Mouse (Mus musculus): ENCODE results near the gene Zfhx2.

Zfhx2 gene

DNA sequence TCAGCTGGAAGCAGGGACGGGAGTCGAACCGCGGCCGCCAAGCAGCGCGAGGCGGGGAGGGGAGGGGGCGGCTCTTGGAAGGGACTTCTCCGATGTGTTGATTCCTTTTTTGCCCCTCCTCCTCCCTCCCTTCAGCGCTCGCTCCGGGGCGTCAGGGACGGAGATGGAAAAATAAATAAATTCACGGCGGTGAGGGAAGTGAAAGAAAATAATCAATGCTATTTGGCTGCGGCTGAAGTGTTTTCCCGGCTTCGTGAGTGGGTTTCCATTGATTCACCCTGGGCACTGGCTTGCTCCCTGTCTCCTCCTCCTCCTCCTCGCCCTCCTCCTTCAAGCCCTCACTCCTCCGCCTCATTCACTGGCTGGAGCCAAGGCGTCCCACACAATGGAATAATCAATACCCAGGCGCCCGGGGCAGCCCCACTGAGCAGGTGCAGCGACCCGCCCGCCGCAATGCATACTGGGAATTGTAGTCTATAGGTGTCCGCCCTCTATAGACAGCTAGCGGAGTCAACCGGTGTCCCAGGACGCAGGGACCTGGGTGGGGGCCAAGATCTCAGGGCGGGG lies at the start of gene Zfhx2:
Gene Zfhx2, minus strand, starts transcription at position 314 of the 567 bp plus-strand sequence.
- DNase-seq (ENCODE audit: low read depth), result peak; percentile 85

DNA sequence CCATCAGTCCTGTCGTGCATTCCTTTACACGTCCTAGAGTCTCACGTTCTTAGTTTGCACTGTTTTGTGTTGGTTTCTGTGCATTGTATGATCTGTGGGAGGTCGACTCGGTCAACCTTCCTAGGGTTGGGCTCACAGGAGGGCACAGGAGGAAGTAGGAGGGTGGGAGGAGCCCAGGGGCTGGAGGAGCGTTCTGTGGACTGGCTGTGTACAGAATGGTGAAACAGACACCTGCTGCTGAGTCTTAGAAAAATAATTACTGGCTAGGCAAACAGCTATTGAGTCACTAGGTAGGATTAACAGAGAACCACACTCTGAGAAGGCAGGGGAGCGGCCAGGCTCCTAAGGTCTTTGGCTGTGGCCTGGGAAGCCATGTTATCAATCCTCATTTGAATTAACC lies 47.2 kb upstream of the Zfhx2 start:
- DNase-seq (ENCODE audit: low read depth), result no peak

DNA sequence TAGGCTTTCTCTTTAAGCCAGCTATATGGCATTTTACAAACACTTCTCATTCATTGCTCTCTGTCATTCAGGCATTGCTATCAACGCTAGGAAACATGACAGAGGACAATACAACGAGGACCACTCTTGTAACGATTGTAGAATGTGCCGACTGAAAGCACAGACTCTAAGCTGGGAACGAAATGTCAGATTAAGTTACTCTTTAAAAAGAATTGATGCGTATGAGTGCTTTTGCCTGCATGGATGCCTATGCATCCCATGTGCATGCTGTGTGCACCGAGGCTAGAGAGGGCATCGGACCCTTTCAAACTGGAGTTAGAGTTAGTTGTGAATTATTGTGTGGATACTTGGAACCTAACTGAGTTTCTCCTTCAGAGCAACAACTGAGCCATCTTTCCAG lies 43.6 kb upstream of the Zfhx2 start:
- DNase-seq (ENCODE audit: low read depth), result no peak

DNA sequence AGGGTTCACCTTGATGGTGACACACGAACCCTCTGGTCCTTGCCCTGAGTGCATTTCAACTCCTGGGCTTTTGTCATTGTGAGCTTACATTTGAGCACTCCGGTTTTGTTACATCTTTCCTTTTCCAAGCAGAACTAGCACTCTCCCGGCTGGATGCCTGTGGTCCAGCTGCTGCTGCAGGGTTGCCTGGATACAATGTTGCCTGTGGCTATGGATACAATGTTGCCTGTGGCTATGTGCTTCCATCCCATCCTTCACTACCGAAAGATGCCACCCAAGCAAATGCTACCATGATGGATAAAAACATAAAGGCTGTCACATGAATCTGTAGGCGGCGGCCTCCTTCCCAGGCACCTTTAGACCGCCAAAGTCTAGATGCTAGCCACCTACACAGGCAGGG lies 34.4 kb upstream of the Zfhx2 start:
- no peak for DNase-seq (ENCODE audit: low read depth)

DNA sequence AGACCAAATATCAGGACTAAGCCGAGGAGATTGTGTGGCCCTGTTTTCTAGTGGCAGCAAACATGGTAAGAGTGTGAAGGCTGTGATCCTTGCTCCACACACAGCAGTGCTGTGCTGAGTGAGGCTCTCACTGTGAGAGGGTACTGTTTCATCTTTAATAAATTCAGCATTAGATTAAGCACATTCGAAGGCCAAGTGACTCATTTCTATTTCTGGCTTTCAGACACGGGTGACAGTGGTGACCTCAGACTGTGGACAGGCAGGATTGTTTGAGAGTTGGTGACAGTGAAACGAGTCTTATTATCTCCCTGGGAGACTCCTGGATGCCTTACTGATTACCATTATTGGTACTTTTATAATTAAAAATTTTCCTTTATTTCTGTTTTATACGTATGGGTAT lies 33.6 kb upstream of the Zfhx2 start:
- no peak for DNase-seq (ENCODE audit: low read depth)

DNA sequence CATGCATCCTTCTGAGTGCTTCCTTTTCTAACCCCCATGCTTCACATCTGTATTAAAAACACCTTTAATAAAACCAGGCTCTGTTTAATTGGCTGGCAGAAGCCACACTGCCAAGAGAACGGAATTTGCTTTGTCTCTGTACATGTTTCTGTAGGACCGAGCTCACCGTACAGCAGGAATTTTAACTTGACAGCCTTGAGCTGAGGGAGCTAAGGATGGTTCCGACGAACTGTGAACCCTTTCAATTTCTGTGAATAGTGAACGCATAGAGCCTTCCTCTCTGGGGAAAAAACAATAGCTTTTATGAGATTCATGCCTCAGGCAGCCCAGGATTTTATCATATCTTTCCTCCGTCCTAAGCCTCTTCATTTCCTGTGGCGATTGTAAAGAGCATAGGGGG lies 30.2 kb upstream of the Zfhx2 start:
- DNase-seq (ENCODE audit: low read depth), result no peak

DNA sequence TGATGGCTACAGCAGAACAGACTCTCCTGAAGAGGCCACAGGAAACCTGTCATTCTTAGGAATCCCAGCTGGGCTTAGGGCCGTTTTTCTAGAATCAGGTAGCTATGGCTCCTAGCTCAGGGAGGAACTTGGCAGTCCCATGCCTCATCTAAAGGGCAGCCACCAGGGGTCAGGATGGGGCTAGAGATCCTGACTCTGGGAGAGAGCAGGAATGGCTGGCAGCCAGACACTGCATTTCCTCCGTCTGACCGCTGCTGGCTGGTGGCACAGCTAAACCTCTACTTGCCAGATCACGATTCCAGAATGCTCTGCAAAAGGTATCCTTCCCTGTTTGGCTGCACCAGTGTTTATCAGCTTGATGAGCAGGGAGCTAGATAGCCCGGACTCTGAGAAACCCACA lies 29.8 kb upstream of the Zfhx2 start:
- no peak for DNase-seq (ENCODE audit: low read depth)

DNA sequence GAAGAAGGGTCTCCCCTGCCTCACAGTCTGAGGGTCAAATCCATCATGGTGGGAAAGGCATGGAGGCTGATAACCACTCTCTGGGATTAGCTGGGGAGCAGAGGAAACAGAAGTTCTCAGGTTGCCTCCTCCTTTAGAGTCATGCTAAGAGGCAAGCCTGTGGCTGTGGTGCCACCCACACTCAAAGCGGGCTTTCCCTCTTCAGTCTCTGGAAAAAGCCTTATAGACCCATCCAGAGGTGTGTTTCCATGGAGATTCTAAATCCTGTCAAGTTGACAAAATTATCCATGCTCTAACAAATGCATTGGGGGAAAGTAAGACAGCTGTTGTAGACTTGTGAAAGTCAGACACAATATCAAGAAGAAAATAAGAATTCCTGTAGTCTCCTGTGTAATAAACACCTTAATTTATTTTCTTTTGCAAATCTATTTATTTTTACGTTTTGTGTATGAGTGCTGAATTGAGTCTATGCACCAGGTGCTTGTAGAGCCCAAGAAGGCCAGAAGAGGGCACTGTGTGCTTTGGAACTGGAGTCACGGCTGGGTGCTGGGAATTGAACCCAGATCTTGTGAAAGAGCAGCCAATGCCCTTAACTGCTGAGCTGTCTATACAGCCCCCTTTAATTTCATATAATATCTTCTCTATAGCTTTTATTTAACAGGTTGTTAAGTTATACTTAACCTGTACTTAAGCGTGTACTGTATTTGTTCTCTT lies 27.5 kb upstream of the Zfhx2 start:
- no peak for DNase-seq (ENCODE audit: low read depth)

DNA sequence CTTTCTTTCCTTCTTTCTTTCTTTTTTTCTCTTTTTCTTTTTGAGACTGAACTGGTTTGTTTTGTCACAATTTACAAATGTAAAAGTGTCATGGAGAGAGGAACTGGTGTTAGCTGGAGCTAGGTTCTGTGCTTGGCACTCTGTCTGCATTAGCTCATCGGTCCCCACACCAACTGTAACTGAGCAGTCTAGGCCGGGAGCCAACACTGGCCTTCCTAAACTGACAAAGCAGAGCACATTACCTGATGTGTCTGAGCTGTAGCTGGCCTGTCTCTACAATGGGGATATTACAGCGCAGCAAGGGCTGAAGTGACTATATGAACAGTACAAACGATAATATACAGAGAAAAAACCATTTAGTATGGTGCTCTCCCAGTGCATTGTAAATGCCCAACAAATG lies 26.7 kb upstream of the Zfhx2 start:
- DNase-seq (ENCODE audit: low read depth), result no peak

DNA sequence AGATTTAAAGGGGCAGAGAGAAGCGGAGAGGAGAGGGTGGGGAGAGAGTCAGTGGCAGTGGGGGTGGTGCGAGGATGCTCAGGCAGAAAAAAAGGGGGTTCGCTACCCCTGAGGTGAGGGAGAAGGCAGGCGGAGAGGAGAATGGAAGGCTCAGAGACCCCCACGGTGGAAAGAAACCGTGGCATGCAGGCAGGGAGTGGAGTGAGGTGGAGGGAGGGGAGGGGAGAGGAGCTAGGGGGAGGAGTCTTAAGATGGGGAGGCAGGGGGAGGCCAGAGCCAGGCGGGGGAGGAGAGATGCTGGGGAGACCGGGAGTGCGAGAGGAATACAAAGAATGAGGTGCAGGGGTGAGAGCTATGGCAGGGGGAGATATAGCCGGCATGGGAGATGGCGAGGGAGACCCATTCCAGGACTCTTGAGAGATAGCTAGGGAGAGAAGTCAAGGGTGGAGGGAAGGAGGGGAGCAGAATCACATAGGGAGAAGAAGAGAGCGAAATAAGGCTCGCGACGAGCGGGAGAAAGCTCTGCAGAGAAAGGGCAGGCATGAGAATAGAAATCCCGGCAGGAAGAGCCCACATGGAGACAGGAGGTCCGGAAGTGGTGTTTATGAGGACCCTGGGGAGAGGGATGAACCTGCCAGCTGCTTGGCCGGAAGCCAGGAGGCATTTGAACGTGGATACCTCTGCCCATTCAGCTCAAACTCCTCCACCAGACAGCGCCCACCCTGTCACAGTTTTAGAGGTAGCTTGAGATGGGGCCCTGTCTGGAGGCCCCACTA lies 24.5 kb upstream of the Zfhx2 start, which contains the start of gene Jph4:
Gene Jph4, minus strand, starts transcription at position 511 of the 776 bp plus-strand sequence.
- no peak for DNase-seq (ENCODE audit: low read depth)

DNA sequence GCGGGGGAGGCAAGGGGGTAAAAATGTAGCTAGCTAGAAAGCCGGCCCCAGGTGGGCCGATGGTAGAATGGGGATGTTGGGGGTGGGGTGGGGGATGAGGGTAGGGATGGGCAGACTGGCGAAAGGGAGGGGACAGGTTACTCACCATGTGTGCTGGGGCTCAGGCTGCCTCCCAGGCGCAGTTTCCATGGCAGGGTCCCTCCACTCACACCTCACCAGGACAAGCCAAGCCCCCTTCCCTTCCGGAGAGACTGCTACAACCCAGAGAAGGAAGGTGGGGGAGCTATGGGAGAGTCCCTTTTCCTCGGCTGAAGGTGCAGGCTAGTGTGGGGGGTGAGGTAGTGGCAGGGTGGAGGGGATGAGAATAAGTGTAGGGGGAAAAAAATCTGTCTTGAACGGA lies 23.7 kb upstream of the Zfhx2 start:
- DNase-seq (ENCODE audit: low read depth), result no peak

DNA sequence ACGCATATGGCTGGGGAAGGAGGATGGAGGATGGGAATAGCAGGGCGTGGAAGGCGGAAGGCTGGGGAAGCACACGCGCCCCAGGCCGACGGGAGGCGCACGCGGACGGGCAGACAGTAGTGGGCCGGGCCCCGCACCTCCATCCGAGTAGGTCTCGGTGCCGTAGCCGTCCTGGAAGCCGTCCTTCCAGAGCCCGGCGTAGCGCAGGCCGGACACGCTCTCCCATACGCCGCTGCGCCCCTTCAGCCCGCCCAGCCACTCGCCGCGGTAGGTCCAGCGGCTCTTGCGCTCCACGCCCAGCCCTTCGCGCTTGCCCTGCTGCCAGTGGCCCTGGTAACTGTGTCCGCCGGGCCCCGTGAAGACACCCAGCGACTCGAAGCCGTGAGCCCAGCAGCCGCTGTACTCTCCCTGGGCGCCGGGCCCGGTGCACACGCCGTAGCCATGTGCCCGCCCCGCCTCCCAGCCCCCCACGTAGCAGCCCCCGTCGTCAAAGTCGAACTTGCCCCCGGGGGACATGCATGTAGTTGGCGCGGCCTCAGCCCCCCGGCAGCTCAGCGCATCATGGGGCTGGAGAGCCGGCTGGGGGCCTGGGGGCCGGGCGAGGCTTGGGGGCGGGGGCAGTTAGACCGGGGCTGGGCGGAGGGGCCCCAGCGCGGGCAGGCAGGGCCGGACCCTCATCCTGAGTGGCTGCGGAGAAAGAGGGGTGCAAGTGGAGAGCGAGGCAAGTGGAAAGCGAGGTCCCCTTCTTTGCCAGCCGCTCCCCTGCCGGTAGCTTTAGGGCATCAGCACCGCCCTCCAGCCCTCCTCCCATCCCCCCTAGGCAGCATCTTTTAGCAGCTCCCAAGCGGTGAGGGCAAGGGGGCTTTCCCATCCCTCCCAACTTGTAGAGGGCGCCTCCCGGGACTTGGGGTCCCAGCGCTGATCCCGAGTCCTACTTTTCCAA lies 22.9 kb upstream of the Zfhx2 start:
- DNase-seq (ENCODE audit: low read depth), result no peak

DNA sequence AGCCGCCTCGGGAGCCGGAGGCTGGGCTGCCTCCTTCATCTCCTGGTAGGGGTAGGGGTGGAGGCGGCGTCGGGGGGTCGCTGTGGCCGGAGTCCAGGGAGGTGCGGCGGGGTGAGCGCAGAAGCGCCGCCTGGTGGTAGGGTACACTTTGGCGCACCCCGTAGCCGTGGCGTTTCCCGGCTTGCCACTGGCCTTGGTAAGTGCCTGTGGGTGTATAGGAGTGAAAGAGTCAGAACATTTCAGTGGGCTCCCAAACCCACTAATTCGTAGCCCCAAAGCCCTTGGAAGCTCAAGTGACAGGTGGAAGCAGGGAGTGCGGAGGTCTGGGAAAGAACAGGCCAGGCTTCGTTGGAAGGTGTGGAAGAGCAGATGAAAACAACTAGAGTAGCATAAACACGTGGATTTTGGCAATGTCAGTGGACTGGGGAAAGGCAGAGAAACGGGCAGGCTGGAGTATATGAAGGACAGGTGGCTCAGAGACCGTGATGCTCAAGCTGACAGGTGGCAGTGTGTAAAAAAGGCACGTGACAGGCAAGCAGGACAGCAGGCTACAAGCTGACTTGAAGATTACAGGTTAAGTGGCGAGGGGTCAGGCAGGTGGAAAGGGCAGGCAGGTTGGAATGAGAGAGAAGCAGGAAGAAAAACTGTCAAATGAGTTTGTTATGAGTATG lies 22.0 kb upstream of the Zfhx2 start:
- DNase-seq (ENCODE audit: low read depth), result no peak

DNA sequence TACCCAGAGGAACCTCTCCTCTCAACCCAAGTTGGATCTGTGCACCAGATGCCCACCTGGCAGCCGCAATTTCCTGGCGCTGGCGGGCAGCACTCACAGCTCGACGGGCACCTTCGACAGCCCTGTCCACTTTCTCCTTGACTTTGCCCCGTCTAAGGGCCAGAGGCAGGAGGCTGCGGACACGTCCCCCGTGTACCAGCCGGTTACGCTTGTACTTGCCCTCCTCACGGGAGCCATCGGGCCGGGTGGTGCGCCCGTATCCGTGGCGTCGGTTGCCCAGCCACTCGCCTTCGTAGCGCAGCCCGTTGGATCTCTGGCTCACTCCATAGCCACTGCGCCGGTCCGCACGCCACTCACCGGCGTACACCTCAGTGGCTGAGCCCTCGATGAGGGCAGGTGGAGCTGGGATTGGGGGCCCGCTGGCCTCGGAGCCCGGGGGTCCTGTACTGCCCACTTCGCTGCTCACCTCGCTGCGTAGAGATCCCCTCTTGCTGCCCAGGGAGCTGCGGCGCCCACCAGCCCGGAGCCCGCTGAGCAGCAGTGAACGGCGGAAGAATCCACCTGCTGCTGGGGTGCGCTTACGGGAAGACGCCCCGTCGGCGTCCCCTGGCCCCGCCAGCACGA lies 21.3 kb upstream of the Zfhx2 start:
- DNase-seq (ENCODE audit: low read depth), result no peak

DNA sequence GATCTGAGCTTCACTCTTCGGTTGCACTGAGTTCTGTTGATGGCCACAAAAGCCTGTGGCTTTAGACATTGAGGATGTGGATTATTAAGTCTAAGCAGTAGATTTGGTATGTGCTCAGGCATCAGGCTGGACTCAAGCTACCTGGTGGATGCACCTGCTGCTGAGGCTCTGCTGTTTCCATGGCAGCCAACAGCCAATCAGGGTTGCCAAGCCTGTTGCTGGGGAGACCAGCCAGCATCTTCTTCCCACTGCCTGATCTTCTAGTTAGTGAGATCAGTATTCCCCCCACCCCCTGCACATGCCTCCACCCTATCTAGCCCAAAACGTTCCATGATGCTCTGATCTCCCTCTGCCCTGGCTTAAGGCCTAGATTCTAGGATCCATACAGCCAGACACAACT lies 19.6 kb upstream of the Zfhx2 start:
- no peak for DNase-seq (ENCODE audit: low read depth)

DNA sequence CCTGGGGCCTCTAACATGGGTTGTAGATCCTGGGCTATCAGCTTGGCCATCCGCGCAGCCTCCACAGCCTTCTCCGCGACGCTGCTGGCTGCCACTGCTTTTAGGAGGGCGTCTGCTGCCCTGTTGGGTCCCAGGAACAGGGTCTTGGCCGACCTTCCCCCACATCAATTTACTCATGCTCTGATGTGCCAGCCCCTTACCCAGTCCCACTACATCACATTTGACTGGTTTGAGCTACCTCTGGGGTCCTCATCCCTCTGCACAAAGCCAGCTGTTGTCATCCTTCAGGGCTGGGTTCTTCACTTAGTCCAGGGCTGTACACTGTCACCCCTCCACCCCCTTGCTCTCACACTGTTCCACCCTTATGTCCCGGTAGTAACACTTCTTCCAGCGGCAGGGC lies 18.0 kb upstream of the Zfhx2 start:
- DNase-seq (ENCODE audit: low read depth), result no peak

DNA sequence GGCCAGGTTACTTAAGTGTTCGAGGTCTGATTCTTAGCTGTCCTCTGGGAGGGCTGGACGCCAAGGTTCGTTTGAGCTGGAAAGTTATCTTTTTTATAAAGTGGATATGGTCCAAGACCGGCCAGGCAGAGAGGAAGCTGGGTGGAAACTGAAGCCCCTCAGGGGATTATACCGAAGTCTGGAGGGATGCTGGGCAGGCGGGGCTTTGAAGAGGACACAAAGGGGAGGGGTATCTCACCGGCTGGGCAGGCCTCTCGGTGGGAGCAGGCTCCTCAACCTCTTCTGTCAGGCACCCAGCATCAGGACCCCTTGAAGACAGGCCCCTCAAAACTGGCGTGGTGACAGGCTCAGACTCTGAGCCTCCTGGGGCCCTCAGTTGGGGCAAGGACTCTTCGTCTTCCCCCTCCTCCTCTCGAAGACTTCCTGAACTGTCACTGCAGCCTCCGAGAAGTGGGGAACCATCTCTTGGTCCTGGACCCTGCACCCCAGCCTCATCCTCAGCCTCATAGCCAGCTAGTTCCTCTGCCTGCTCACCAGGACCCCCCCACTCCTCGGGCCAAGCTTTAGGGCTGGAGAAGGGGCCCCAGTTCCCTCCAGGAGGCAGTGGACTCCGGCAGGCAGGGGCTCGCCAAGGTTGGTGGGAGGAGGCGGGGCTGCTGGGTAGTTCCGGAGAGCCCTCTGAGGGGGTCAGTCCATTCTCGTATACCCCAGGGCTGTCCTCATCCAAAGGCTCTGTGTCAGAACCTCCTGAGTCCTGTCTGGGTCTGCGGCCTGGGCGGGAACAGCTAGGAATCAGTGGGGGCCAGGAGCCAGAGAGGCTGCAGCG lies 17.1 kb upstream of the Zfhx2 start:
- DNase-seq (ENCODE audit: low read depth), result no peak

DNA sequence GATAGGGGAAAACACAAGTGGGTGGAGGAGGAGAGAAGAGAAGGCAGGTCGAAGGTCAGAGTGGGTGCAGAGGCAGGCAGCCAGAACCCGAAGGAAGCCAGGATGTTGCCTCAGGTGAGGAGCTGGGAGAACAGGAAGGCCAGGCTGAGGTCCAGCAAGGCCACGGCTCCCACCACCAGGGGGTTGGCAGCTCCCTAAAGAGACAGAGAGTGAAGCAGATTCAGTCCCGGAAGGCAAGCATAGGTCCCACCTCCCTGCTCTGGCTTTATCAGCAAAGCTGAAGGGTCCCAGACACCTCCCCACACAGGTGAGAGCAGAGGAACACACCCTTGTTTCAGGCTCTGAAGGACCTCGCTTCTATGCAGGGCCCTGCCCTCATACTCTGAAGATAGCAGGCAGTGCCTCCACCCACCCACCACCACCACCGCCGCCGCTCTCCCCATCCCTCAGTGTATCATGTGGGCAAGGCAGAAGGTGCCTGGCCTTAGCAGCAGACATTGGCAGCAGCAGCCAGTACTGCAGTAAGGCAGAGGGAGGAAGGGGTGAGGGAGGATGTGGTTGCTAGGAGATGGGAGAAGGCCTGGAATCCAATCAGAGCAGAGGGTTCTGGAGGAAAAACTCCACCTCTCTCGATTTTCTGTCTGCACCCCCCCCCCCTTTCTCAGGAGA lies 16.2 kb upstream of the Zfhx2 start:
- no peak for DNase-seq (ENCODE audit: low read depth)

DNA sequence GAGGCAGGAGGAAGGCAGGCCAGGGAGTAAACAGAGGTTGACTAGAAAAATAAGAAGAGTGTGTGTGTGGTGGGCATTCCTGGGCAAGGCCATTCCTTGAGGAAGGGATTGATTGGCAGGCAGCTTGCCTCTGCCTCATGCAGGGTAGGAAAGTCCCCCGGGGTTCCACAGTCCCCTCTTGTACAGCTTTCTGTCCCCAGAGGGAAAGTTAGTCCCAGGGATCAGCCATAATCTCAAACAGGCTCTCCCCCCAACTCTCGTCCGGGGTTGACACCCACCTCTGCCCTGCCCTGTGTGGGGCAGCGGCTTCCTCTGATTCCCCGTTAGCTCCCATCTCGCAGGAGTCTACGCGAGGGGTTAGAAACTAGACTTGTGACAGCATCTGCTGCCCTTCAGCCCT lies 14.9 kb upstream of the Zfhx2 start:
- no peak for DNase-seq (ENCODE audit: low read depth)
